Mouse (Mus musculus) heart, adult 2 months (tissue): Measurements from ENCODE around the gene Tnfrsf13c.

Experiments used
- CTCF ChIP-seq: fragments of 200-600 bp; IDR thresholded peaks from 2 replicates; pipeline ENCODE4 v1.8.1; 2022; ENCODE audit warnings: antibody characterized with exemption, mild to moderate bottlenecking, moderate library complexity
- EP300 ChIP-seq: fragments of 200-500 bp; IDR thresholded peaks from 2 replicates; pipeline ENCODE4 v1.6.1; 2011; ENCODE audit warnings: low read depth, low read length, control low read depth; ENCODE audit not compliant: insufficient read depth

DNA sequence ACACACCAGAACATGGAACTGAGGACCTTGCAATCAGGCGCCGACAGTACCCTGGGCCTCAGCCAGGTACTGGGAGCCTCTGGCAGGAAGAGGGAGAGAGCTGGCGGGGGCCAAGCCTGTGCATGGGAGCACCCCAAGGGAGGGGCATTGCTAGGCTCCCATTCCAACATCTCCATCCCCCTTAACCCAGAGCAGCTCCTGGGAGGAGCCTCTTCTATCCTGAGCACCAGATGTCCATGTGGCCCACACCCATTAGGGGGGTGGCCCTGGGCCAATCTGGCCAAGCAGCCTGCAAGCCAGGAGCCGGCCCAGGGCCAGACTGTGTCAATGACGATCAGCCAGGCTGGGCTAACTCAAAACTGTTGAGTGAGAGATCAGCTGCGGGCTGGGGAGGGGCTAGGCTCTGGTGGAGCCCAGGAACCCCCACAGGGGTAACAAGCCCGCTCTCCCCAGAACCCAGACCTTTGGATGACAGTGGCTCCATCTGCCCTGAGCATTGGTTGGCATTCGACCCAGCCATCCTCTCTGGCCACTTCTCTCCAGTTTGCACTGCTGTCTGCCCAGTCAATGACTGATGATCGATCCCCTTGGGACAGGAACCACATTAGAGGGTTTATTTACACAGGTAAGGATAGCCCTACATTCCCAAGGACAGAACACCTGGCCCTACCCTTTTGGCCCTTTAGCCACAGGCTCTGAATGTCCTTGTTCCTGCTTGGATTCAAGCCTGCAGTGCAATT is 17.6 kb downstream of the Tnfrsf13c start:
- TF ChIP-seq EP300 (0 out of 2 replicates have a peak, but pooled peaks have one; percentile 18), CTCF (no peak)
